Mouse (Mus musculus): Measurements from ENCODE around the gene Prkar1b. TPM values are rescaled to one million over a fixed set of nuclear protein-coding genes. Genes with fewer than 3 reads are reported as not detected.

Gene Prkar1b
- polyA plus RNA-seq, 2 experiments, result 0.44 to 0.73 TPM

DNA sequence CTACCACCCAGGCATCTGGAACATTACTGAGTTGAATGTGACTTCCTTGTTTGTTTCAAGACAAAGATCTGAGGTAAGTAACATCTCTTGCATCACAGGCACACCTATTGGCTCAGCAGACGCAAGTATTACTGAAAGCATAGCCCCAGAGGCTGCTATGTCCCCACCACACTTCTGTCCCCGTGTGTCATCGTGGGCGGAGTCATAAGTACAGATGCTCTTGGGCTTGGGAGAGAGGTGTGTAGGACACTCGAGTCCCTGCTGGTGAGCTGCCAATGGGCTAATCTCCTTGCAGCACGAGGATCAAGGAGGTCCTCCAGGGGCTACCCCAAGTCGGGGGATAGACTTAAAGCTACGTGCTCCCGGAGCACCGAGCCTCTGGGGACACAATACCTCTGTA is 96.6 kb downstream of the Prkar1b start:
- H3K36me3 ChIP-seq (replicated peaks; ENCODE audit: control insufficient read depth, insufficient read depth, low read depth), result no peaks in the 10 kb centered on the region
- WGBS (ENCODE audit: insufficient replicate concordance), result 71% methylated on average over 10 of the region's 10 CpGs
- H3K9me3 ChIP-seq (ENCODE audit: control insufficient read depth, low read length), result no peaks in the 10 kb centered on the region
- no peak overlapping the region for H3K27ac ChIP-seq
- no peaks in the 10 kb centered on the region for H3K4me1 ChIP-seq (replicated peaks; ENCODE audit: control insufficient read depth in 2 of 2, insufficient read depth in 2 of 2, low read length in 1 of 2)
- ATAC-seq (ENCODE audit: insufficient read depth), result no peak
- TF ChIP-seq EP300 (IDR thresholded peaks at IDR 0.05; ENCODE audit: low read depth) (no peak), CTCF (IDR thresholded peaks at IDR 0.05; ENCODE audit: low read depth) (no peak)
- no peak overlapping the region for H3K4me2 ChIP-seq (ENCODE audit: low read depth)
- no peak overlapping the region for H3K9ac ChIP-seq (replicated peaks)
- no peak for DNase-seq (ENCODE audit: low read depth in 3 of 3, low spot score in 3 of 3)
- no peaks in the 10 kb centered on the region for H3K27me3 ChIP-seq (ENCODE audit: control insufficient read depth, insufficient read depth, low read length)
- no peak overlapping the region for H3K4me3 ChIP-seq (ENCODE audit: insufficient read depth in 1 of 2, low read depth in 2 of 2, low read length in 2 of 2)

DNA sequence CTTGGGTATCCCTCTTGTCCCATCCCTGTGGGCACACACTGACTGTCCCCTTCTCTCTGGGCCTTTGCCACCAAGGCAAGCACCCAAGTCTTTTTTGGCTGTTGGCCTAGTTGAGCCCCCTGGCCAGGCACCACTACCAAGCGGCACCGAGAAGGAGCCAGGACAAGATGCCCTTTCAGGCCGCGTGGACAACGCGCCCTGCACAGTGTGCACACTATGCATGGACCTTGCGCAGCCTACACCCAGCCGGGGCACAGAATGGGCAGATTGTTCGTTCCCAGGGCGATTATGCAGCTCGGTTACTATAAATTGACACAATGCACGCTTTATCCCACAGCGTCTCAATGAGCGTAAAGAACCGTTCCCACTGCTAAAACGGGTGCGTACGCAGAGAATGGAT is 98.5 kb downstream of the Prkar1b start:
- WGBS (ENCODE audit: insufficient replicate concordance), result 90% methylated on average over 18 of the region's 18 CpGs

DNA sequence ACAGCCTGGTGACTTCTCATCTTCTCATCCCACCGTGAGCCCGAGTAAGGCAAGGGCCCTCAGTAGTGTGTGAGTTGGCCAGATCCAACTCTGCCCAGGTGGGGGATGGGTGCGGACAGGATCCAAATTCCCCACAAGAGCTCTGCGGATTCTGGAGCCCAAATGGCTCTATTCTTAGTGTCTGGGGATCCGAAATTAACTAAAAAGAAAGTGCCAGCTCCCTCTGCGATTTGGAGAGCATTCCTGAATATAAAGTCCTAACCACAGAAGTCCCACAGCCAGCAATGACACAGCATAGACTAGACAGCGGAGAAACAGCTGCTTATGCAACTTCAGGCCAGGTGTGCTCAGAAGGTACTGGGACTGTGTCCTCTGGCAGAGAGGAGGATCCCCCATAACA is 100.4 kb downstream of the Prkar1b start:
- H3K9ac ChIP-seq (replicated peaks), result no peak overlapping the region
- no peak overlapping the region for H3K4me2 ChIP-seq (ENCODE audit: low read depth)
- H3K27ac ChIP-seq, result no peak overlapping the region
- no peaks in the 10 kb centered on the region for H3K9me3 ChIP-seq (ENCODE audit: control insufficient read depth, low read length)
- TF ChIP-seq CTCF (IDR thresholded peaks at IDR 0.05; ENCODE audit: low read depth), result no peak
- TF ChIP-seq EP300 (IDR thresholded peaks at IDR 0.05; ENCODE audit: low read depth), result no peak
- no peaks in the 10 kb centered on the region for H3K27me3 ChIP-seq (ENCODE audit: control insufficient read depth, insufficient read depth, low read length)
- ATAC-seq (ENCODE audit: insufficient read depth) (no peak), DNase-seq (ENCODE audit: low read depth in 3 of 3, low spot score in 3 of 3) (no peak)
- no peak overlapping the region for H3K4me3 ChIP-seq (ENCODE audit: insufficient read depth in 1 of 2, low read depth in 2 of 2, low read length in 2 of 2)
- H3K36me3 ChIP-seq (replicated peaks; ENCODE audit: control insufficient read depth, insufficient read depth, low read depth), result no peaks in the 10 kb centered on the region
- H3K4me1 ChIP-seq (replicated peaks; ENCODE audit: control insufficient read depth in 2 of 2, insufficient read depth in 2 of 2, low read length in 1 of 2), result no peaks in the 10 kb centered on the region
- WGBS (ENCODE audit: insufficient replicate concordance), result 54% methylated on average over 7 of the region's 7 CpGs

More for the DNA sequence above, 98.5 kb downstream of the Prkar1b start:
- no peak overlapping the region for H3K4me2 ChIP-seq (ENCODE audit: low read depth)
- ATAC-seq (ENCODE audit: insufficient read depth) (no peak), DNase-seq (ENCODE audit: low read depth in 3 of 3, low spot score in 3 of 3) (no peak)
- no peaks in the 10 kb centered on the region for H3K4me1 ChIP-seq (replicated peaks; ENCODE audit: control insufficient read depth in 2 of 2, insufficient read depth in 2 of 2, low read length in 1 of 2)
- H3K27me3 ChIP-seq (ENCODE audit: control insufficient read depth, insufficient read depth, low read length), result no peaks in the 10 kb centered on the region
- TF ChIP-seq CTCF (IDR thresholded peaks at IDR 0.05; ENCODE audit: low read depth) (no peak), EP300 (IDR thresholded peaks at IDR 0.05; ENCODE audit: low read depth) (no peak)
- H3K9me3 ChIP-seq (ENCODE audit: control insufficient read depth, low read length), result no peaks in the 10 kb centered on the region
- no peak overlapping the region for H3K9ac ChIP-seq (replicated peaks)
- H3K36me3 ChIP-seq (replicated peaks; ENCODE audit: control insufficient read depth, insufficient read depth, low read depth), result no peaks in the 10 kb centered on the region
- no peak overlapping the region for H3K27ac ChIP-seq
- no peak overlapping the region for H3K4me3 ChIP-seq (ENCODE audit: insufficient read depth in 1 of 2, low read depth in 2 of 2, low read length in 2 of 2)

DNA sequence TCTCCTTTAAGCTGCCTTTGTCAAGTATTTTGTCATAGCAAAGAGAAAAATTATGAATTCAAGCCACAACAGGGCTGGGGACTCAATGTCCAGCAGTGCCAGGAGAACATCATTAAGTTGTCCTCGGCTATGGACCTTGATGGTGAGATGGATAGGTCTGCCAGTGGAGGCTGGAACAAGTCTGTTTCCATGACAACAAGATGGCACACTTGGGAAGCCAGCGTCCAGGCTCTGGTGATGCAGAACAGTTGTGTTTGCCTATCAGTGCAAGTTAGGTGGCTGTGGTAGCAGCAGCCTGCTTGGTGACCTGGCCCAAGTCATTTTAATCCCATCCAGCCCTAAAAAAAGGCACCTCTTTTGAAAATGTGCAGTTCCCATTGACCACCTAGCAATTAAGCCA is 102.6 kb downstream of the Prkar1b start:
- no peaks in the 10 kb centered on the region for H3K4me1 ChIP-seq (replicated peaks; ENCODE audit: control insufficient read depth in 2 of 2, insufficient read depth in 2 of 2, low read length in 1 of 2)
- TF ChIP-seq CTCF (IDR thresholded peaks at IDR 0.05; ENCODE audit: low read depth) (no peak), EP300 (IDR thresholded peaks at IDR 0.05; ENCODE audit: low read depth) (no peak)
- DNase-seq (ENCODE audit: low read depth in 3 of 3, low spot score in 3 of 3) (no peak), ATAC-seq (ENCODE audit: insufficient read depth) (no peak)
- no peaks in the 10 kb centered on the region for H3K36me3 ChIP-seq (replicated peaks; ENCODE audit: control insufficient read depth, insufficient read depth, low read depth)
- H3K4me3 ChIP-seq (ENCODE audit: insufficient read depth in 1 of 2, low read depth in 2 of 2, low read length in 2 of 2), result no peak overlapping the region
- H3K9me3 ChIP-seq (ENCODE audit: control insufficient read depth, low read length), result no peaks in the 10 kb centered on the region
- no peaks in the 10 kb centered on the region for H3K27me3 ChIP-seq (ENCODE audit: control insufficient read depth, insufficient read depth, low read length)
- 34% methylated on average over 2 of the region's 2 CpGs for WGBS (ENCODE audit: insufficient replicate concordance)
- no peak overlapping the region for H3K27ac ChIP-seq
- H3K4me2 ChIP-seq (ENCODE audit: low read depth), result no peak overlapping the region
- H3K9ac ChIP-seq (replicated peaks), result no peak overlapping the region

DNA sequence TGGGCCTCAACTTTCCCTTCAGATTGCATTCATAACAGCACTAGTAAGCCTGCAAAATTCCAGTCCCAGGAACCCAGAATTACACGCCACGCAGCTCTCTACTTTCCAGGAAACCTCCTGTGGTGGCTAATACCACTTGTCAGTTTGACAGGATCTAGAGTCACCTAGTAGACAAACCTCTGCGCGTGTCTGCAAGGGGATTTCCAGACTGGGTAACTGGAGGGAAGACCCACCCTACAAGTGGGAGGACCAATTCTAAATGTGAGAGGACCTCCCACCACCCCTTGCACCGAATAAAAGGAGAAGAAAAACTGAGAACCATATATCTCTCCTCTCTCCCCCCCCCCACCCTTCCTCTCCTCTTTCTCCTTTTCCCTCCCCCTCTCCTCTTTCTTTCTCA is 103.2 kb downstream of the Prkar1b start:
- Histone ChIP-seq H3K4me1 (replicated peaks; ENCODE audit: control insufficient read depth in 2 of 2, insufficient read depth in 2 of 2, low read length in 1 of 2) (no peaks in the 10 kb centered on the region), H3K27ac (no peak overlapping the region), H3K36me3 (replicated peaks; ENCODE audit: control insufficient read depth, insufficient read depth, low read depth) (no peaks in the 10 kb centered on the region), H3K9me3 (ENCODE audit: control insufficient read depth, low read length) (no peaks in the 10 kb centered on the region), H3K27me3 (ENCODE audit: control insufficient read depth, insufficient read depth, low read length) (no peaks in the 10 kb centered on the region), H3K4me3 (ENCODE audit: insufficient read depth in 1 of 2, low read depth in 2 of 2, low read length in 2 of 2) (no peak overlapping the region), H3K4me2 (ENCODE audit: low read depth) (no peak overlapping the region), H3K9ac (replicated peaks) (no peak overlapping the region)
- ATAC-seq (ENCODE audit: insufficient read depth) (no peak), DNase-seq (ENCODE audit: low read depth in 3 of 3, low spot score in 3 of 3) (no peak)
- TF ChIP-seq CTCF (IDR thresholded peaks at IDR 0.05; ENCODE audit: low read depth), result no peak
- TF ChIP-seq EP300 (IDR thresholded peaks at IDR 0.05; ENCODE audit: low read depth), result no peak
- WGBS (ENCODE audit: insufficient replicate concordance), result 29% methylated on average over 5 of the region's 5 CpGs
